Mouse (Mus musculus): ENCODE data around the gene Ccdc169.
"Not testable (repeated sequence)": the region's sequence is repeated elsewhere in the genome, so short reads cannot be mapped to it uniquely, and the experiment has no call there.

Gene Ccdc169

GRCm38 (mm10) chr3:55195581-55196327 is 58.6 kb downstream of the Ccdc169 start:
- DNase-seq (ENCODE audit: low read depth, low spot score) = no peak

- DNase-seq (ENCODE audit: low read depth, low spot score) = no peak
Observed at GRCm38 (mm10) chr3:55196328-55196710, 59.2 kb downstream of the Ccdc169 start.

- not testable (repeated sequence) for DNase-seq (ENCODE audit: low read depth, low spot score)
Observed at GRCm38 (mm10) chr3:55203621-55204020, 66.5 kb downstream of the Ccdc169 start.

- no peak for DNase-seq (ENCODE audit: low read depth, low spot score)
Observed at GRCm38 (mm10) chr3:55206413-55206812, 69.3 kb downstream of the Ccdc169 start.

GRCm38 (mm10) chr3:55207665-55208064 is 70.5 kb downstream of the Ccdc169 start:
- DNase-seq (ENCODE audit: low read depth, low spot score) = no peak

GRCm38 (mm10) chr3:55212254-55212653 is 75.1 kb downstream of the Ccdc169 start:
- no peak for DNase-seq (ENCODE audit: low read depth, low spot score)

GRCm38 (mm10) chr3:55213785-55214184 is 76.6 kb downstream of the Ccdc169 start:
- no peak for DNase-seq (ENCODE audit: low read depth, low spot score)

GRCm38 (mm10) chr3:55214413-55214812 is 77.3 kb downstream of the Ccdc169 start:
- DNase-seq (ENCODE audit: low read depth, low spot score) = no peak

GRCm38 (mm10) chr3:55222502-55222901 is 85.4 kb downstream of the Ccdc169 start:
- no peak for DNase-seq (ENCODE audit: low read depth, low spot score)
